ENCODE assay signal across 14 mouse cellular contexts in the genomic region with DNA sequence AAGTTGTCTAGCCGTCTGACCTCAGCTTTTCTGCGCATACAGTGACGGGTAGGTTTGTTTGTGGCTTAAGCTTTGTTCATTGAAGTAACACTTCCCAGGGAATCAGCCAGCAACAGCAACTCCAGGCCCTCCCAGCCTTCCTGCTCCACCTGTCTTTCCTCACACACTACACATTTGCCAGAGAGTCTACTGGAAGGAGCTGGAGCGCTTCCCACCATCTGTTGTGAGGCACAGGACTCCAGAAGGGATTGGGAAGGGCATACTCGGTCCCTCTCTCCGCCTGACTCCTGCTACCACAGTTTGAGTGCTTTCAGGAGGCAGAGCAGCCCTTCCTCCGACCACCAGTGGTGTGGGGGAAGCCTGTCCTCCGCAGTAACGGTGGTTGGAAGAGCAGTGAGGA.
DNase-seq lines count a peak whose midpoint lies in the region; ATAC-seq and TF ChIP-seq lines count a peak whose summit lies in the region.
"Had no signal": no experiment of that assay in that cellular context is flagged by ENCODE, and none has a peak within 500 bp of the region (broad histone marks: within the 10 kb centered on the region; RNA-seq: fewer than 3 reads in every experiment).

No protein-coding gene starts in this region.

- H3K36me3 ChIP-seq in hindbrain, embryonic 15.5 days: no peaks in the 10 kb centered on the region
- peaks cover 25% of the 10 kb centered on the region for H3K36me3 ChIP-seq in hindbrain, embryonic 10.5 days

- intact Hi-C loops in left cerebral cortex, postnatal 36 days (cut with DNase I): no loop called here

- TF ChIP-seq POLR2A in cerebellum, adult 2 months (IDR thresholded peaks at IDR 0.05; ENCODE audit: borderline replicate concordance, insufficient read depth, low read length): no peak

- no peaks in the 10 kb centered on the region for H3K27me3 ChIP-seq in hindbrain, embryonic 15.5 days
- no peaks in the 10 kb centered on the region for H3K27me3 ChIP-seq in hindbrain, embryonic 10.5 days (ENCODE audit: insufficient read depth, poor library complexity, severe bottlenecking)
- H3K27me3 ChIP-seq in cerebellum, adult 2 months (ENCODE audit: control insufficient read depth, insufficient read depth, low read length): no peaks in the 10 kb centered on the region
- H3K27me3 ChIP-seq: CH12.LX; embryonic facial prominence, embryonic 13.5 days; heart, embryonic 13.5 days had no signal

- DNase-seq in hindbrain, embryonic 10.5 days (ENCODE audit: low spot score): no peak
- peak; percentile 97 for DNase-seq in brain, adult 2 months (ENCODE audit: low read depth, low spot score)
- peak; percentile 92 to 96 for DNase-seq in cerebellum, adult 2 months
- DNase-seq in left cerebral cortex, postnatal 36 days (ENCODE audit: low spot score in 2 of 2): peak; percentile 11 to 24
- DNase-seq in embryo, embryonic 9.5 days (ENCODE audit: extremely low spot score): no peak
- DNase-seq in layer of hippocampus, postnatal 36 days: no peak
- DNase-seq: thymus, postnatal 25 days had no signal

- H3K27ac ChIP-seq in hindbrain, embryonic 15.5 days (replicated peaks): no peak overlapping the region
- no peak overlapping the region for H3K27ac ChIP-seq in hindbrain, embryonic 10.5 days
- no peak overlapping the region for H3K27ac ChIP-seq in cerebellum, adult 2 months (ENCODE audit: insufficient read depth, low read length)
- H3K27ac ChIP-seq: embryonic facial prominence, embryonic 13.5 days; heart, embryonic 13.5 days; liver, embryonic 14.5 days; macrophage had no signal

- TF ChIP-seq CTCF in cerebellum, adult 2 months (IDR thresholded peaks at IDR 0.05; ENCODE audit: borderline replicate concordance, insufficient read depth, low read depth, low read length): no peak

- 72% methylated on average over 9 of the region's 9 CpGs for WGBS in hindbrain, embryonic 15.5 days
- WGBS in hindbrain, embryonic 10.5 days: 91% methylated on average over 9 of the region's 9 CpGs
- WGBS in cerebellum, adult 2 months: 17% methylated on average over 9 of the region's 9 CpGs

- ATAC-seq in hindbrain, embryonic 15.5 days (ENCODE audit: low FRiP score, low read depth): peak; percentile 73; the same call in 1 of the 2 replicates
- ATAC-seq in CD4-positive, CD25-positive, alpha-beta regulatory T cell, adult 4 months: no peak

- H3K4me1 ChIP-seq in hindbrain, embryonic 15.5 days (replicated peaks): no peaks in the 10 kb centered on the region
- no peaks in the 10 kb centered on the region for H3K4me1 ChIP-seq in hindbrain, embryonic 10.5 days (replicated peaks)
- peaks cover 16% of the 10 kb centered on the region for H3K4me1 ChIP-seq in cerebellum, adult 2 months (ENCODE audit: control insufficient read depth, insufficient read depth, low read length)
- H3K4me1 ChIP-seq: embryonic facial prominence, embryonic 13.5 days had no signal

- H3K4me2 ChIP-seq in hindbrain, embryonic 15.5 days: no peak overlapping the region
- H3K4me2 ChIP-seq: embryonic facial prominence, embryonic 13.5 days; heart, embryonic 13.5 days had no signal

- H3K4me3 ChIP-seq in hindbrain, embryonic 15.5 days: no peak overlapping the region
- no peak overlapping the region for H3K4me3 ChIP-seq in hindbrain, embryonic 10.5 days
- H3K4me3 ChIP-seq in cerebellum, adult 2 months (replicated peaks; ENCODE audit: insufficient read depth, low read depth, low read length): no peak overlapping the region
- H3K4me3 ChIP-seq: embryonic facial prominence, embryonic 13.5 days; heart, embryonic 13.5 days had no signal

- H3K9ac ChIP-seq in hindbrain, embryonic 15.5 days: no peak overlapping the region
- H3K9ac ChIP-seq: embryonic facial prominence, embryonic 13.5 days; heart, embryonic 13.5 days; liver, embryonic 14.5 days had no signal

- no peaks in the 10 kb centered on the region for H3K9me3 ChIP-seq in hindbrain, embryonic 15.5 days
- no peaks in the 10 kb centered on the region for H3K9me3 ChIP-seq in hindbrain, embryonic 10.5 days
- H3K9me3 ChIP-seq: embryonic facial prominence, embryonic 13.5 days; heart, embryonic 13.5 days had no signal

Comparison
In these comparisons a context has a peak if more than half of its experiments do, and no peak if none do; other contexts are left out.
1. DNase-seq: peak in brain, adult 2 months (single experiment), cerebellum, adult 2 months (2 of 2) and left cerebral cortex, postnatal 36 days (2 of 2); none in hindbrain, embryonic 10.5 days (single experiment), embryo, embryonic 9.5 days (single experiment) and layer of hippocampus, postnatal 36 days (0 of 2).